Mouse (Mus musculus) lung, adult 2 months (tissue): Measurements from ENCODE around the gene Slc6a9. TPM values are rescaled to one million over a fixed set of nuclear protein-coding genes. Genes with fewer than 3 reads are reported as not detected.

Experiments used
- DNase-seq: peaks from one replicate; pipeline ENCODE4 v3.0.0; 2022
- H3K4me1 ChIP-seq: fragments of 200-500 bp; 2 replicates; pipeline ENCODE4 v1.6.1; 2011; ENCODE audit warnings: low read length; ENCODE audit not compliant: control insufficient read depth, insufficient read depth
- H3K4me3 ChIP-seq: fragments of 200-500 bp; replicated peaks from 2 replicates; pipeline ENCODE3; 2011; ENCODE audit warnings: low read depth, mild to moderate bottlenecking, control low read depth, low read length; ENCODE audit errors: extremely low read depth
- CTCF ChIP-seq: fragments of 200-500 bp; IDR thresholded peaks from 2 replicates; pipeline ENCODE4 v1.5.1; 2011; ENCODE audit warnings: mild to moderate bottlenecking, low read length, control low read depth; ENCODE audit not compliant: insufficient read depth
- POLR2A ChIP-seq: fragments of 200-500 bp; IDR thresholded peaks from 2 replicates; pipeline ENCODE4 v1.6.1; 2011; ENCODE audit warnings: low read depth, mild to moderate bottlenecking, control low read depth, low read length, borderline replicate concordance; ENCODE audit errors: extremely low read depth
- WGBS: fragments of 180-500 bp; shearing (Covaris S2); methylation state at CpG from one replicate; pipeline ENCODE4 v1.1.7; 2018; 5-methylcytosine and 5-hydroxymethylcytosine counted together
- polyA plus RNA-seq: library from polyadenylated mRNA; depleted of rRNA; stranded (reverse); fragments of >200 nt; gene quantifications from 2 replicates; pipeline ENCODE4 v1.2.3, GENCODE M21; 2012

The Slc6a9 gene
- polyA plus RNA-seq, 1 experiment, result 84.6 TPM

GRCm38 (mm10) chr4:117836204-117836767, 2.0 kb downstream of the Slc6a9 start:
- WGBS, result under 1% methylated on average over 43 of the region's 48 CpGs
- H3K4me1 ChIP-seq, result peaks cover 15% of the 10 kb centered on the region
- peak; percentile 92 for DNase-seq
- TF ChIP-seq CTCF, result no peak
- TF ChIP-seq POLR2A, result 0 out of 2 replicates have a peak, but pooled peaks have one; percentile 6
- peak overlapping the region; percentile 81 for H3K4me3 ChIP-seq

- no peak overlapping the region for H3K4me3 ChIP-seq
- TF ChIP-seq CTCF (no peak), POLR2A (no peak)
- H3K4me1 ChIP-seq, result peaks cover 8% of the 10 kb centered on the region
- no peak for DNase-seq
- WGBS, result 56% methylated on average over 4 of the region's 4 CpGs
These were observed 3.0 kb downstream of the Slc6a9 start for GRCm38 (mm10) chr4:117837271-117837670.

DNA sequence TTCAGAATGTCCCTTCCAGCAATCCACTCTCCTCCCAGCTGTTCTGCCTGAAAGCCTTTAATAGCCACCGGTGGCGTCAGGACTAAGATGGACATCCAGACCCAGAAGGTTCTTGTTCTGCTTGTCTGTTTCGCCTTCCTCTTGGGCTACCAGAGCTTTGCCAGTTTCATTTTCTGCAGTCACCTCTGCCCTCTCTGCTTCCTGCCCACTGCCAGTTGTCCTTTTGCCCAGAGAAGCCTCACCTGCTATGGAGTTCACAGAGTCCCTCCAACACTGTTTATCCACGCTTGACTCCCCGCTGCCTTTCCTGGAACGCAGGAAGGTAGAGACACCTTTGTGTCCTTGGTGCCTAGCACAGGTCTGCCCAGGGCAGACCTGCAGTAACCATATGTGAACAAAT, 5.1 kb downstream of the Slc6a9 start:
- no peak for TF ChIP-seq CTCF
- no peak for TF ChIP-seq POLR2A
- DNase-seq, result no peak
- WGBS, result 65% methylated on average over 6 of the region's 6 CpGs

DNA sequence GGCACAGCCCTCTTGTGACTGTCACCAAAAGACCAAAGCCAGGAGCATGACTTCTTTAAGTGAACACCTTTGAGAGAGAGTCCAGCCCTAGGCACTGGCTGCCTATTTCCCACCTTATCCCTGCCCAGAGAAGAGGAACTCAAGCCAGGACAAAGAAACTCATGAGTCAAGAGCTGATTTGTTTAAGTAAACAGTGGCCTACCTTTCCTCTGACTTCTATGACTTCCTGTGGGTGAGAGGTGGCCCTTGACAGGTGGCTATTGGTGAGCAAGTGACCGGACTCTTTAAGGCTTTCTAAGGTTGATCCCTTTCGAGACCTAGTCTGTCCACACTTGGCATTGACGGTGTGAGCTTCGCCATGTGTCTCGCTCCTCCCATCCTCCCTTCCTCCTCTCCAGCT, 6.5 kb downstream of the Slc6a9 start:
- H3K4me3 ChIP-seq, result no peak overlapping the region
- 76% methylated on average over 5 of the region's 5 CpGs for WGBS
- TF ChIP-seq POLR2A, result no peak
- TF ChIP-seq CTCF, result no peak
- DNase-seq, result peak; percentile 24
- H3K4me1 ChIP-seq, result peaks cover 8% of the 10 kb centered on the region

More for the DNA sequence above, 5.1 kb downstream of the Slc6a9 start:
- Histone ChIP-seq H3K4me3 (no peak overlapping the region), H3K4me1 (peaks cover 8% of the 10 kb centered on the region)

- 59% methylated on average over 3 of the region's 3 CpGs for WGBS
- no peak for DNase-seq
- TF ChIP-seq CTCF (no peak), POLR2A (no peak)
- peaks cover 8% of the 10 kb centered on the region for H3K4me1 ChIP-seq
- no peak overlapping the region for H3K4me3 ChIP-seq
These were observed 7.3 kb downstream of the Slc6a9 start for GRCm38 (mm10) chr4:117841566-117841965.

- 91% methylated on average over 5 of the region's 5 CpGs for WGBS
- TF ChIP-seq CTCF (no peak), POLR2A (no peak)
- no peak for DNase-seq
- Histone ChIP-seq H3K4me3 (no peak overlapping the region), H3K4me1 (peaks cover 3% of the 10 kb centered on the region; the same call in 1 of the 2 replicates)
These were observed 8.8 kb downstream of the Slc6a9 start for GRCm38 (mm10) chr4:117843101-117843500.

GRCm38 (mm10) chr4:117844467-117844866, 10.2 kb downstream of the Slc6a9 start:
- WGBS, result 73% methylated on average over 5 of the region's 5 CpGs
- Histone ChIP-seq H3K4me1 (peaks cover 3% of the 10 kb centered on the region; the same call in 1 of the 2 replicates), H3K4me3 (no peak overlapping the region)
- no peak for DNase-seq
- TF ChIP-seq CTCF (no peak), POLR2A (no peak)

DNA sequence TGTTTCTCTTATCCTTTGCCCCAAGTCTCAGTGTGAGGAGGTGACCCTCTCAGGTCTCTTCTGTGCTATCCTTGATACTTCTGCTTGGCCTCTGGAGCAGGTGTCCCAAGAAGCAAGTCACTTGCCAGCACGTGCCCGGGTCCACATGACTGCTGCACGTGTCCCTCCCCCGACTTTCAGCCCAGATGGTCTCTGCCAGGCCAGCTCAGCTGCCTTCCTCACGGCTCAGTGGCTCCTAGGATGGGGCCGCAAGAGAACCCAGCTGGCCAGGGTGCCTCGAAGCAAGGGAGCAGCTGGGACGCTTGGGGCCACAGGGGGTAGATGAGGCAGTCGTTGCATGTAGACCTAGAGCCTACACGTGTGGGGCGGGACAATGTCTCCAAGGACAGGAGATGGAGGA, 11.0 kb downstream of the Slc6a9 start:
- peaks cover 3% of the 10 kb centered on the region; the same call in 1 of the 2 replicates for H3K4me1 ChIP-seq
- DNase-seq, result no peak
- no peak overlapping the region for H3K4me3 ChIP-seq
- TF ChIP-seq POLR2A, result no peak
- no peak for TF ChIP-seq CTCF
- 83% methylated on average over 11 of the region's 11 CpGs for WGBS

GRCm38 (mm10) chr4:117846261-117846660, 12.0 kb downstream of the Slc6a9 start:
- Histone ChIP-seq H3K4me1 (no peaks in the 10 kb centered on the region), H3K4me3 (no peak overlapping the region)
- no peak for TF ChIP-seq CTCF
- TF ChIP-seq POLR2A, result no peak
- DNase-seq, result no peak
- 97% methylated on average over 4 of the region's 4 CpGs for WGBS

GRCm38 (mm10) chr4:117847011-117847410, 12.7 kb downstream of the Slc6a9 start:
- no peak for DNase-seq
- 44% methylated on average over 2 of the region's 2 CpGs for WGBS
- Histone ChIP-seq H3K4me3 (no peak overlapping the region), H3K4me1 (no peaks in the 10 kb centered on the region)
- TF ChIP-seq POLR2A (no peak), CTCF (no peak)

GRCm38 (mm10) chr4:117849063-117849462, 14.8 kb downstream of the Slc6a9 start:
- DNase-seq, result no peak
- WGBS, result 59% methylated on average over 17 of the region's 17 CpGs
- Histone ChIP-seq H3K4me1 (no peaks in the 10 kb centered on the region), H3K4me3 (no peak overlapping the region)
- TF ChIP-seq CTCF, result no peak
- TF ChIP-seq POLR2A, result no peak
